Mouse (Mus musculus) lung, adult 2 months (tissue): Measurements from ENCODE around the gene Krtap5-2.

Experiments used
- CTCF ChIP-seq: fragments of 200-500 bp; IDR thresholded peaks from 2 replicates; pipeline ENCODE4 v1.5.1; 2011; ENCODE audit warnings: mild to moderate bottlenecking, low read length, control low read depth; ENCODE audit not compliant: insufficient read depth
- POLR2A ChIP-seq: fragments of 200-500 bp; IDR thresholded peaks from 2 replicates; pipeline ENCODE4 v1.6.1; 2011; ENCODE audit warnings: low read depth, mild to moderate bottlenecking, control low read depth, low read length, borderline replicate concordance; ENCODE audit errors: extremely low read depth

- TF ChIP-seq CTCF (no peak), POLR2A (no peak)
These were observed 22.9 kb upstream of the Krtap5-2 start for GRCm38 (mm10) chr7:142198748-142199147.
